Mouse (Mus musculus) heart, adult 11 months (tissue): ENCODE results near the gene Ctnna3.

ENCODE experiments used
- DNase-seq: peaks from one replicate; pipeline ENCODE4 v3.0.0; 2022

Gene Ctnna3

DNA sequence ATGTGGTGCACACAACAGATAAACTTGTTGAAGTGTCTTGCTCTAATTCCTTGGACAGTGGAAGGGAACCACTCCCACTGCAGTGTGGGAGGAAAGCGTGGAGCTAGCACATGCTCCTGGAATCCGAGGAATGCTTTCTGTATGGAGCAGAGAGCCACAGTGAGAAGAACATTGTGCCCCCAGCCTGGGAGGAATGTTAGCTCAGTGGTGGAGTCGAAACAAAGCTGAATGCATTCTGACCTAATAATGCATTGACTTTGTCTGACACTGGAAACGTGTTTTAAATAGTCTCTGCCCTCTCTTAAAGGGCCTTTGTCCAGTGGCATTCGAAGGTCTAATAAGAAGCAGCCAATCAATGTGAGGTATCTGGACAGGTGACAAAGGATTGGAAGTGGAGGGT is 111.9 kb downstream of the Ctnna3 start:
- DNase-seq = peak; percentile 92

DNA sequence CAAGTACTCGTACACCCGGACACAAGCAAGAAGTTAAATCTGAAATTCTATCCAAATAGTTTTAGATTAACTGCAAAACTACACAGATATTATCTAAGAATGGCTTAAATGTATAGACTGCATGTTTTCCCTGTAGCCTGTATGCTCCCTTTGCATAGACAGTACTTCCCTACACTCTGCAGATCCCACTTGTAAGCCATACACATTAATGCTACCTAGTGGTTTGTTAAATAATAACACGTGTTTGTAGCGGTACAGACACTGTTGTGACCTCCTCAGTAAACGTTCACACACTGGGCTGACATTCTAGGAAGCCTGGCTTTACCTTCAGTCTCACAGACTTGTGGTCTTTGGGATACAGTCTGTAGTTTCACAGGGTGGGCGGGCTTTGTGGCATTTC is 112.6 kb downstream of the Ctnna3 start:
- DNase-seq = no peak

DNA sequence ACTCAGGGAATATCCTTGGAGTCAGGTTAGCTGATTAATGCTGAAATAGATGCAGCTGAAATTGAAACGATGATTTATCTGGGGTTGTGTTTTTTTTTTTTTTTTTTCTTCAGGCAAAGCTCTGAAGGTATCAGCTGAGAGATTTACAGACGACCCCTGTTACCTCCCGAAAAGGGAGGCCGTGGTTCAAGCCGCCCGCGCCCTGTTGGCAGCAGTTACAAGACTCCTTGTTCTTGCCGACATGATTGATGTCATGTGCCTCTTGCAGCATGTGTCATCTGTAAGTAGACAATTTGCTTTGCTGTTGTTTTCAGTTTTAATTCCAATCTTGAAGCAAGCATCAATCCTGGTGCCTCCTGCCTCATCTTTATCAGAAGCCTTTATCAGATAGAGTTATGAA is 136.8 kb downstream of the Ctnna3 start:
- no peak for DNase-seq

DNA sequence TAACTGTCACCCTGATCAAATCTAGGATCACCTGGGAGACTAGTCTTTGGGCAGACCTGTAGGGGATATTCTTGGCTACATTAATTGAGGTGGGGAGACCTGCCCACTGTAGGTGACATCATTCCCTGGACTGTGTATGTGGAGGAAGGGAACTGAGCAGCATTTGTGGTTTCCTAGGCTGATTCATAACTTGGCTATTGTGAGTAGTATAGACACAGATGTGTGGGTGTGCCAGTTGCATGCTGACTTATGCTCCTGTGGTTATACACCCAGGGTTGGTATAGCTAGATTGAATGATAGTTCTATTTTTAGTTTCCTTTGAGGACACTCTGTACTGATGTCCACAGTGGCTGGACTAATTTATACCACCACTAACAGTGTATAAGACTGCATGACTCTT is 141.7 kb downstream of the Ctnna3 start:
- no peak for DNase-seq

DNA sequence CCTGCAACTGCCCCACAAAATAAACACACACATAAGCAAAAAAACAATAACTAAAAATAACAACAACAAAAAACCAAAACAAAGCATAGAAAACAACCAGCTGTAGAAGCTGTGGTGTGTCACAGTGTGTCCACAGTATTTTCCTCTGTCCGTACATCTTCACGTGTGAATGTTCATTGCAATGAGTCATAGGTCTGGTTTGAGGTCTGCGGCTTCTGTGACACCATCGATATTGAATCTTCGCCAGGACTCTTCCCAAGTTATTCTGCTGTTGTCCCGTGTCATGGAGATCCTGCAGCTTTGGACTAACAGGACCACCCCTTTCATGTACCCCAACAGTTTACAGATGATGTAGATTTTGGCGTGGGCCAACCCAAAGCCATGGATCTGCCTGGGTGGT is 143.0 kb downstream of the Ctnna3 start:
- DNase-seq = no peak

DNA sequence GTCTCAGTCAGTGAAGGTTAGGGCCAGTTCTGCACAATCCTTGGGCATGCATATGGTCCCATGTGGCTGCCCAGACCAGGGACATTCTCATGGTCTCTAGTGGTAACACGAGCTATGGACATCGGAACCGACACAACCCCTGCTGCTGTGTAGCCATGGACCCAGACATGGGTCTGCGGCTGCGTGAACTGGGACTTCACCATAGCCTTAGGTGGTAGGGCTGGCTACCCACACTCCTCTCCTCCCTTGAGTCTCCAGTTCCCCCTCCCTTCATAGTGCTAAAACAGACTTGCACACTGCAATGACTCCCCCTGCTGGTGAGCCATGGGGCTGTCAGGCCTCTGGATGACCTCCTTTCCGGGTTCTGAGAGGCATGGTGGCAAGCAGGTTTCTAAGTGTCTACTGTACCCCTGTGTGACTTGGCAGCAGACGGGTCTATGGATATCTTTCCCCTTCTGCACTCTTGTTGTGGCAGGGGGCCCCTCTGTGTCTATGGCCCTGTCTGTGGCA is 144.3 kb downstream of the Ctnna3 start:
- no peak for DNase-seq

DNA sequence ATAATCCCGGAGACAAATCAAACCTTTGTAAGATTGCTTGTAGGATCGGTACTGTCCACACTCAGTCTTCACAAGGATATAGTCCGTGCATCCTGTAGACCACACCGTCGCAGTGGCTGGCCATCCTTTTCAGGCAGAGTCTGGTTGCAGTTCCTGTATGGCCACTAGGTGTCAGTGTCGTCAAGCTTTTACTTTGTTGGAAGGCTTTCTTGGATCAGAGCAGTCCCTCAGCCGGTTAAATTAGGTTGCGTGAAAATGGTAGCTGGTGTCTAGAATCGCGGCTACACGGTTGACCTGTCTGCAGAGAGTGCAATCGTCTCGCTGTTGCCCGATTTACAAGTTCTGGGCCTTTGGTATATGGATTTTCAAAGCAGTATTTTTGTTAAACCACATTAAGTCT is 152.7 kb downstream of the Ctnna3 start:
- DNase-seq = peak; percentile 92

DNA sequence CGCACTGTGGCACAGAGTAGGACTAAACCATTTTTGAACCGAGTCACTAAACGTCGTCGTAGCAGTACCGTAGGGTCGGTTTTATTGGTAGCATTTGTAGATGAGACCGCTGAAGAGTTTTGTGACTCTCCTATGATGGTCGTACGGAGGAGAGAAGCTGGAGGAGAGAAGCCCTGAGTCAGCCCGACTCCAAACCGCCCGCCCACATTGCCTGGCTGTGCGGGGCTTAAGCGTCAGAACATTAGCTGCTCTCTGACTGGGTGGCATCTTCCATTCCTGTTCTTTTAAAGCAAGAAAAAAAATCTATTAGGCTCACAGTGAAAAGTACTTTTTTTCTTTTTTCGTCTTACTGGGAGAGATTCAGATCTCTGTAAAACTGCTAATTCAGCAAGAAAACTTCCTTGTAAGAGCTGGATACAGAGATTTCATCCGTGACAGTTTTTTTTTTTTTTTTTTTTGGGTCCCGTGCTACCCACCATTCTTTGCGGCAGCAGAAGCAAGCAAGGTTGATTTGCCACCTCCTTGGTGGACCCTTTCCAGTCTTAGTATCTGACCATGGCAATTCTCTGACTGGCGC is 154.0 kb downstream of the Ctnna3 start:
- DNase-seq = no peak

DNA sequence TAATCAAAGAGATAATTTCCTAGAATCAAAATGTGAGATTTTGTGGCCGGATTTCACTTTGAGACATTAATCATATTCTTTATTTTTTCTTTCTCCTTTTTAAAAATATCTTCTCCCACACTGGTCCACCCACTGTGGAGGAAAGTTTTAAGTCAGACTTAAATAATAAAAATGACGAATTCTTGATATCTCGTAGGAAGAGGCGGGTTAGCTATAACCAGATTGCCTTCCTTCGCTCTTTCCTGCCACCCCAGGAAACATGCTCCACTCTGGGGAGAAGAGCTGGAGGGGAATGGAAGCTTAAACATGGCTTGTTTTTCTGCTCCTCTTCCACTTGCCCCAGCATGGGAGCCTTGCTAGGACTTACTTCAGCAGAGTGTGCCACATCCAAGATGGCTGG is 169.5 kb downstream of the Ctnna3 start:
- DNase-seq = no peak

DNA sequence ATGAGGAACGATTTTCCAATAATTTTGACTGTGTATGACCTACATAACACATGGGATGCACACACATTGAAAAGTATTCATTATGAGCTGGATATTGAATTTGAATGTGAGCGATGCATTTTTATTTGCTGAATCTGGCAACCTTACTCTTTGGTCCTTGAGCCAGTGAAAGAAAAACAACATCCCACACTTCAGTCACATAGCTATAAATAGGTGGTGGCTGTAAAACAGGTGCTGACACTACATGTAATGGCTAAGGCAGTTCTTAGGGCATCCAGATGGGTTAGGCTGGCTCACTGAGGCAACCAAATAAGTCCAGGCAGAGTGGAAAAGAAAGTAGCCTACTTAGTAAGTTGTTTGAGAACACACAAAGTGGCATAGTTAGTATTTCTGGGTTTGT is 171.3 kb downstream of the Ctnna3 start:
- no peak for DNase-seq

DNA sequence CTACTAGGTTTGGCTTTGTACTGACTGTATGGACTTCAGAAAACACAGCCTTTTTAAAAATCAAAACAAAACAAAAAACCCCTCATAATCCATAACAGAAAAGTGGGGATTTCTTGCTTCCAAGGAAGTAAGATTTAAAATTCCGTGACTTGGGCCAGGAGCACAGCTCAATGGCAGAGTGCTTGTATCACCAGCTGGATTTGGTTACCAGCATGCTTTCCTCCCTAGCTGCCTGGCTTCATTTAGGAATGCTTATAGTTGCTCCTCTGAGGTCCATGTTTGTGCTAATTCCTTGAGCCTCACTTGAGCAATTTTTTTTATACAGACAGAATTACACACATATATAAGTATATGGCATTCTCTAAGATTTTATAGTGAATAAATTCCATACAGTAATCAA is 198.6 kb downstream of the Ctnna3 start:
- no peak for DNase-seq

DNA sequence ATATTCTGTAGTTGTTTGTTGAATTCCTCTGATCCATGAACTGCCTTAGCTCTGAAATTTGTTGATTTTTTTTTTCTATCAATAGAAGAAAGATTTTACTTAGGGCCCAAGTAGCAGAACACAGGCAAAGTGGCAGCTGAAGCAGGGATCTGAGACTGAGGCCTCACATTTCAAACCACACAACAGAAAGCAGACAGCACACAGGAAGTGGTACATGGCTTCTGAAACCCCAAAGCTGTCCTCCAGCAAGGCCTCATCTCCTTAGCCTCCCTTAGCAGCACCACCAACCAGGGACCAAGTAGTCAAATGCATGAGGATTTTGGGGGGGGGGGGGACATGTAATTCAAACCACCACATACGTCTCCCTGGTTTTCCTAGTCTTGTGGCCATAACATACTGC is 204.0 kb downstream of the Ctnna3 start:
- DNase-seq = no peak

DNA sequence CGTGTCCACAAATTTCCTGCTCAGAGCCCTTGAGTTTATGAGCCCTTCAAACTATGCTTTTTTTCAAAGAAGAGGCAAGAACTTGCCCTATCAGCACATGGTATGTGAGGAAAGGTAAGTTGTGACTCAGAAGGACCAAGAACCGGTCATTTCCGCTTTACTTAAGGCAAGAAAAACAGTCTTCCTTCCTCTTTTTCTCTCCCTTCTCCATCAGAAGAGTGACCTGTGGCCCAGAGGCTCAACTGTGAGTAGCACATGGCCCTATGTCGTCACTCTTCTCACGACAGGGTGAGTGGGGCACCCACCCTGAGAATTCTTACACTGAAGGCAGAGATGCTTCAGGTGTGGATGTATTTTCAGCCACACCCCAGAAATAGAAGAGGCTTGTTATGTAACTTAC is 208.1 kb downstream of the Ctnna3 start:
- no peak for DNase-seq

DNA sequence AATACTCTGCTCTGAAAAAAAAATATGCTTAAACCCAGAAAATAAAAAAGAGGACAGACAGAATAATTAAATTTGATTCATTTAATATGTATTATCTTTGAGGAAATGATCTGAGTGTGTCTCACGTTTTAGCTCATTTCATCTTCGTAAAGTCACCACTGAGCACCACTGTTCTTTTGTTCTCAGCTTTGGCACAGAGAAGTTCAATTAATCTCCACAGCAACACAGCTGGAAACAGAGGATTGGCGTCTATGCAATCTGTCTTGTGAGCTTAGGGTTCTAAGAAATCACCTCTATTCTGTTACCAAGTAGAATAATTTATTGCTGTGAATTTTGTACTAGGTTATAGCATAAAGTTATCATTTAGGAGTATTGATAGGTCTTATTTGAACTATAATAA is 217.4 kb downstream of the Ctnna3 start:
- no peak for DNase-seq

DNA sequence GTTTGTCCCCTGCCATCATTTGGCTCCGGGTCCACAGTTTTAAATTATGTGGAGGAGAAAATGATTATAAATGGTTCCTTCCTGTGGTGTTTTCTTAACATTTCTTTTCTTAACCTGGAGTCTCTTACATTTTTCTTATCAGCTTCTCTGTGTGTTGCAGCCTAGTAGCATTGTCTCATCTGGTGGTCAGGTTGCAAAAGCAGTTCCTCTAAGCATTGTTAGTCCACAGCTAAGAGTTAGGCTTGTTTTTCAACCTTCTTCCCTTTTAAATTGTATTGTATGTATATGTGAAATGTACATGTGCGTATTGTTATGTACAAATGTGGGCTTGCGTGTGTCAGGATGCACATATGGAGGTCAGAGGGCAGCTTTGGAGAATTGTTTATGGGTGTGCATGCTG is 220.4 kb downstream of the Ctnna3 start:
- DNase-seq = no peak

DNA sequence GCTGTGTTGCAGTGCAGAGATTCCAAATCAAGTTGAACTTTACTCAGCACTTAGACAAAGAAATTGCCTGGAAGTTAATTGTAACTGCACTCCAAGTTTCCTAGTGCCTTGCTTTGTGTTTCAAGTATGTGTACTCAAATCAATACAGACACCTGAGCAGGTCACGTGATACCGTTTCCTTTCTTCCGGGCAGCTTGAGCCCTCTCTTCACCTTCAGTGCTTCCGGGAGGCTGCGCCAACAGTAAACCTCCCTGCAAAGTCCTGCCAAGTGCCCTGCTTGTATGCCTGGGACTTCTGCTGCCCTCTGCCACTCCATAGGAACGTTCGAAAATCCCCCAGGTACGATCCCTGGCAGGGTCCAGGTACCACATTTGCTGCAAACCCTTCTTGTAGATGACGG is 223.0 kb downstream of the Ctnna3 start:
- DNase-seq = no peak

DNA sequence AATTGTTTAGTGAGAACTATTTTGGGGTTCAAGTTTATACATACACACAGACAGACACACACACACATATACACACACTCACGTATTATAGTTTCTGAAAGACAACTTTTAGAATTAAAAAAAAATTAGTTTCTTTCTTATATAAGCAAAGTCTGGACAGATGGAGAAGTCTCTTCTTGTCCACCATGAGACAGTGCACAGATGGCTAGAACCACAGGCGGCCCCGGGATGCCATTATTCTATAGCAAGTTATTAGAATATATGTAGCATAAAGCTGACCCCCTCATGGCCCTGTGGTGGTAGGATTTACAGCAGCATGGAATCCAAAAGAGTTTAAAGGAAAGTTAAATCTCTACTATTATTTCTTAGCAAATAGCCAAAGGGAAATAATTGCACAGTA is 223.7 kb downstream of the Ctnna3 start:
- no peak for DNase-seq

DNA sequence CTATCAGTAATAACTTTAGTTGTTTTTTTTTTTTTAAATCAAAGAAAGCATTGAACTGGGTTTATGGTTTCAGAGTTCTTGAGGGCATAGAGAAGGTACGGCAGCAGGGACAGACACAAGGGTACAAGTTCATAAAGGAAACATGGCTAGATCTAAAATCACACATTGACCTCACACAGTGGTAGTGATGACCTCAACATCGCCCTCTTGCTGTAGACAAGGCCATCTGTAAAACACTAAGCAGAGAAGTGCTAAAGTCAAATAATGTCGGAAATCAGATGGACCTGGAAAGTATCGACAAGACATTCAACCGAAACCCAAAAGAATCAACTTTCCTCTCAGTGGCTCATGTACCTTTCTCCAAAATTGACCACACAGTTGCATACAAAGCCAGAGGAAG is 224.7 kb downstream of the Ctnna3 start:
- DNase-seq = no peak

DNA sequence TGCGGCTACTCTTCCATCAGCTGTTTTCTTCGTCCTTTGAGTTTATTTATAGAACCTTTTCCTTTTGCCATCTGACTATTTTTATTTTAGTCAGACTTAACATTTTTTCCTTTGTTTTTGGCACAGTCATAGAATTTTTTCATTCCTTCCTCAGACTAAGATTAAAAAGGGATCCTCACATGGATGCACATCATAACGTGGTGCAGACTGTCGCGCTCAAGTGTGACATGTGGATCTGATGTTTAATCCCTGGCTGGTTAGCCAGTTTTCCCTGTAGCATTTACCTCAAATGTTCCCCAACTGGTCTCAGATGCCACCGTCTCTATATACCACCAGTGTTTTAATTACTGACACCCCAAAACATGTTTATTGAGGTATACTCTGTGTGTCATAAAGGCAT is 246.4 kb downstream of the Ctnna3 start:
- DNase-seq = no peak

DNA sequence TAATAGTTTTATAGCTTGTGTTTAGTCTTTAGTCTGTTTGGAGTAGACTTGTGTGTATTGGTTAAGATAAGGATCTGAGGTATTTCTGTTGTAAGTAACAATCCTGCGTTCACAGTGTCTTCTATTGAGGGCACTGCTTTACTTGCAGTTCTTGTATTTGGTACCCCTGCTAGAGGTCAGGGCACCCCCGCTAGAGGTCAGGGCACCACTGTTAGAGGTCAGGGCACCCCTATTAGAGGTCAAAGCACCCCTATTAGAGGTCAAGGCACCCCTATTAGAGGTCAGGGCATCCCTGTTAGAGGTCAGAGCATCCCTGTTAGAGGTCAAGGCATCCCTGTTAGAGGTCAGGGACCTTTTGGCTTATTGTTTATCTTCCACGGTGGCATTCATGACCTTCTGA is 259.3 kb downstream of the Ctnna3 start:
- DNase-seq = no peak

DNA sequence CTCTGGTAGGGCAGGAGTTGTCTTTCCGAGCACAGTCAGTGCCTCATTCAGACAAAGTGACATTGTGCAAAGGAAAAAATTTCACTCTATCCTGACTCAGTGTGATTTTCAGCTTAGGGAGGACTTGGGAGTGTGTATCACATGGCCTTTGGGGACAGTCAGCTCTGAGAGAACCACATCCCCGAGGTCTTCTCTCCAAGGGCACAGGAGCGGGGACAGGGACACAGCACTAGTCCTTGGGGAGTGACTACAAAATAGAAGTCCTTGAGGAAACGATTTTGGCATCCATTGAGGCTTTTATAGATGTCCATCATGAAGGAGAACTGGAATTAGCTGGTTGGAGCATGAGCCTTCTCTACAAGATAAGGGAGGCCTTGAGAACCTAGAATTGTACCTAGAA is 259.8 kb downstream of the Ctnna3 start:
- DNase-seq = no peak

DNA sequence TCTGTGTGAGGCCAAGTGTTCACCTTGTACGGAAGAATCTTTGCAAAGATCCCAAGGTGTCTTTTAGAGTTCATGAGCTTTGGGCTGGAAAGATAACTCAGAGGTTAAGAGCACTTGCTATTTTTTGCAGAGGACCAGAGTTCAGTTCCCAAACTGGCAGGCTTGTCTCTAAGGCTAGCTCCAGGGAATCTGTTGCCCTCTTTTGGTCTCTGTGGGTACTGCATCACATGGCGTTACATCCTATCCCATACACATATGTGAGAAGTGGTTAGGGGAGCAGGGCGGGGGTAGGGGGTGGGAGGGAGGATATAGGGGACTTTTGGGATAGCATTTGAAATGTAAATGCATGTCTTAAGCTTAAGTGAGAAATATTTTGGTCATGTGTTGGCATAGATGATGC is 262.1 kb downstream of the Ctnna3 start:
- no peak for DNase-seq

DNA sequence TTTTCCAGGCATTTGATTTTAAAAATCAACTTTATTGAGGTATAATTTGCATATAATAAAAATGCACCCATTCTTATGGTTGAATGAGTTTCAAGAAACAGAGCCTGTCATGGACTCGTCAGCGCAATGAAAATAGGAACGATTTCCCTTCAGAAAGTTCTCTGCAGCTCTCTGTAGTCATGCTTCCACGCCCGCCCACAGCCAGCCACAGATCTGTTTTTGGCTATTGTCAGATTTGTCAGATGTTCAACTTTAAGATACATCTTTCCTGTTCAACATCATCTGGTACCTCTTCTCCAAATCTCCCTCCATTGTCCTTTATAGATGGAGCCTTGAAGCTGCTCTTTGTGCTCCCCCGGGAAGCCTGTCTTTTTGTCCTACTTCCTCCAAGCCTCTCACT is 280.3 kb downstream of the Ctnna3 start:
- DNase-seq = peak; percentile 24

DNA sequence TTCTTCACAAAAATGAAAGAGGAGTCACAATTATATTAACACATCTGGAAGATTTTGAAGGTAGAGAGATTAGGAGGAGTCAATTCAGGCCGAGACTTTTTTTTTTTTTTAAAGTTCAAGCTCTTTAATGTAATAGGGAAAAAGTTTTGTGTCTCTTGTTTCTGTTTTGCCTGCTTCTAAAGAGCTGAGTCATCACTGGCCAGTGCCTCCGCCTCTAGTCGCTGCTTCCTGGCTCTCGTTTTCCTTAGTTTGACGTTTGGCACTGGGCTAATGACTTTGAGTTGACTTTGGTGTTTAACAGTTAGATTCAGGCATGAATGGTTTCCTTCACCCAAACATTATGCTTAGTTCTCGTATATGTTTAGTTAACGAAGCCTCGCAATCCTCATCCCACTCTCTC is 282.6 kb downstream of the Ctnna3 start:
- no peak for DNase-seq

DNA sequence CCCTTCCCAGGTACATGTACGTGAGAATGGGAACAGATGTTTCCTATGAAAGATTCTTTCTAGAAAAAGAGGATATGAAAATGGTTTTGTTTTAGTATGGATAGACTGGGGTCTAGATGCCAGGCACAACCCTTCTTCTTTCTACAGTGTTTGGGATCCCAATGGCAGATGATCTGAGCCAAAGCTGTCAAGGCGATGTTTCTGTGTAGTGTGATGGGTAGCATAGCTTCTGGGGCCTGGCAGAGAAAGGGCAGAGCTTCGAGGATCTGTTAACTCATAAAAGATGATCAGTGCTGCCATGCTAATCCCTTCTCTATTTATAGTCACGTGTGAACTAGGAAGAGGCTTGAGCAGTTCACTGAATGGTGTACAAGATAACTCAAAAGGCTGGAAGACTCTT is 284.3 kb downstream of the Ctnna3 start:
- no peak for DNase-seq

DNA sequence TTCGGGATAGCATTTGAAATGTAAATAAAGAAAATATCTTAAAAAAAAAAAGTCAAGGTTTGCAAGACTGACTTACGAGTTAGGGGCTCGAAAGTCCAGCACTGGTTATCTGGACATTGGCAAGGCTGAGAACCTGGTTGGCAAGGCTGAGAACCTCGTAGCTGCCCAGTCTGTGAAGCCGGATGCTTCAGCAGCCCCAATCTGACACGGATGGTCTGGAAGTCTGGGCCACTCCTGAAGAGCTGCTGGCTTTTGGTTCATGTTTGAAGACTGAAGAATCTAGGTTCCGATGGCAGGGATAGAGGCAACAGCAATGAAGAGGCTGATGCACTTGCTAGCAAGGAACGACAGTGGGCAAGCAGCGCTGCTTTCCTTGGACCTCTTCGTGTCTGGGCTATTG is 339.0 kb downstream of the Ctnna3 start:
- DNase-seq = no peak
